Mouse (Mus musculus): ENCODE measurements around the gene Slc39a3.

The Slc39a3 gene

GRCm38 (mm10) chr10:80982381-80982780, 54.8 kb downstream of the Slc39a3 start:
- DNase-seq = no peak

- no peak for DNase-seq
These were observed 55.6 kb downstream of the Slc39a3 start for GRCm38 (mm10) chr10:80981564-80982112.

All from cerebellum, postnatal 14 days (tissue).